Mouse (Mus musculus) CD4-positive, CD25-positive, alpha-beta regulatory T cell, adult 2 months (primary cell): ENCODE results near the gene Paqr8.
A peak's percentile ranks its signal among the peaks of the same experiment; 100 is the strongest.

ENCODE experiments used
- DNase-seq: peaks from one replicate; pipeline ENCODE4 v3.0.0-alpha.2; 2012; ENCODE audit warnings: low read depth, low spot score

Gene Paqr8

DNA sequence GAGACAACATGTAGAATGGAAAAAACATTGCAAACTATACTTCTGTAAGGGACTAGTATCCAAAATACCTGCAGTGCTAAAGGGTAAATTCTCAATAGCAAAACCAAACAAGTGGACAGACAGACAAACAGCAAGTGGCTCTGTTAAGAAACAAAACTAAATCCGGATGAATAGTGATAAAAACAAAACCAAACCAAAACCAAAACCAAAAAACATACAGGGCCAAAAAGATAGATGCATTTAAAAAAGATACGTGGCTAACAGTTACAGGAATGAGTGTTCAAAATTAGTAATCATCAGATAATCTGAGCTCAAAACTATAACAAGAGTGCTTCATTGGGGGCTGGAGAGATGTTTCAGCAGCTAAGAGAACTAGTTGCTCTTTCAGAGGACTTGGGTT, 79.2 kb downstream of the Paqr8 start:
- DNase-seq = no peak

DNA sequence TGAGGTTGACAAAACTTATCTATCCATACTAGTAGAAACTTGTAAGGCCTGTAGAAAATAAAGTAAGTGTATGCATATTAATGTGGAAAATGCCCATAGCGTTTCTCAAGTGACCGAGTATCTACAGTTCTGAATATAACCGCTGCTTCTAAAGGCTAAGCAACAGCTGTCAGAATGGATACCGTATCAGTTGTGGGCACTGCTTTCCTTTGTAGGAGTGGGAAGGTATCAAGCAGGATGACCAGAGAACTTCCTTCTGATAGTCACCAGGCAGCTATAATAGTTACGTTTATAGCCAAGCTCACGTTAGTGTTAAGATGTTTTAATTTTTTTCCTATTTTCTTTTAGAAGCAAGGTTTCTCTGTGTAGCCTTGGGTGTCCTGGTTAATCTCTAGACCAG, 83.0 kb downstream of the Paqr8 start:
- DNase-seq = no peak

DNA sequence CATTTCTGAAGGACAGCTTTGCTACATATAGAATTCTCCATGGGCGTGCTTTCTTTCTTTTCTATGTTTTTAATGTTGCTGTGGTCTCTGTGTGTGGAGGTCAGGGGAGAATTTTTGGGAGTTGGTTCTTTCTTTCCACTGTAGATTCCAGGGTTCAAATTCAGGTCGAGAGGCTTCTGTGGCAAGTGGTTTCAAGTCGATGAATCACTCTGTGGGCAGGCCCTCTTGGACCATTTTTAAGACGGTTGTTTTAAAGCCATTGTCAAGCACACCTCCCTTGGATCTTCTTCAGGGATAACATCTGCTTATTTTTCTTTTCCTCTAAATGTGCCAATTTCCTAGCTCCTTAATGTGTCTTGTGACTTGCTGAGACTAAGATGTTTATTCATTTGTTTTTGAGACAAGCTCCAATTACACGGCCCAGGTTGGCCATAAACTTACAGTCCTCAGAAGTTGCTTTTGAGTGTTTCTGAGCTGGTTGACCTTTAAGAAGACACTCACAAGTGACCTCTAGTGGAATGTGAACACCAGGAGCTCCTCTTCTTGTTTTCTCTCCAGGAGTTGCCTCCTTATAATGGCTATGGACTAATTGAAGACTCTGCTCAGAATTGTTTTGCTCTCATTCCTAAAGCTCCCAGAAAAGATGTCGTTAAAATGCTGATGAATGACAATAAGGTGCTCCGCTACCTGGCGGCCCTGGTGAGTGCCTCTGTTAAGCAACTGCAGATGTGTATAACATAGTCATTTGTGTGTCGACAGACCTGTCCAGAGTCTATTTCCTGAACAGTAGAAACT, 84.1 kb downstream of the Paqr8 start:
- DNase-seq = no peak

DNA sequence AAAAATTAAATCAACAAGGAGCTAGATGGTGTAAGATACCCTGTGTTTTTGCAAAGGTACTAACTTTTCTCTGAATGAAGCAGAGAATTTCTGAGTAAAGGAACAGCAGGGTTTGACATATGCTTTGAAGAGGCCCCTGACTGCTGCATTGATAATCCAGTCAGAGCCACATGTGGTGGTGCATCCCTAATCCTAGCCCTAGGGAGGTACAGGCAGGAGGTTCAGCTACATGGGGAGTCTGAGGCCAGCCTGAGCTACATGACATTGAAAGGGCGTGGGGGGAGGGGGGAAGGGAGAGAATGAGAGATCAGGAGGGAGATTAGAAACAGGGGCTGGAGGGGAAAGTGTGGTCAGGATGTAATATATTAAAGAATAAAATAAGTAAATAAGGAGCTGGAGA, 90.1 kb downstream of the Paqr8 start:
- DNase-seq = no peak

DNA sequence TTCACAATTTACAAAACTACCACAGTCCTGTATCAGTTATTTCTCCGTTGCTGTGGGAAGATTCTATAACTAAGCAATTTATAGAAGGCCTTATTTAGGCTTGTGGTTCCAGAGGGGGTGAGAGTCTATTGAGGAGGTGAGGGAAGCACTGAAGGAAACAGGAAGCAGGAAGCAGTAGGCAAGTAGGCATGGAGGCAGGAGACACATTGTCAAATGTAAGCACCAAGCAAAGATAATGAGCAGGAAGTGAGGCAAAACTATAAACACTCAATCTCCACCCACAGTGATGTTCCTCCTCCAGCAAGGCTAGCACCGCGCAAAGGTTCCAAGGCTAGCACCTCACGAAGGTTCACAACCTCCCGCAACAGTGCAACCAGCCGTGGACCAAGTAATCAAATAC, 91.4 kb downstream of the Paqr8 start:
- peak; percentile 24 for DNase-seq

DNA sequence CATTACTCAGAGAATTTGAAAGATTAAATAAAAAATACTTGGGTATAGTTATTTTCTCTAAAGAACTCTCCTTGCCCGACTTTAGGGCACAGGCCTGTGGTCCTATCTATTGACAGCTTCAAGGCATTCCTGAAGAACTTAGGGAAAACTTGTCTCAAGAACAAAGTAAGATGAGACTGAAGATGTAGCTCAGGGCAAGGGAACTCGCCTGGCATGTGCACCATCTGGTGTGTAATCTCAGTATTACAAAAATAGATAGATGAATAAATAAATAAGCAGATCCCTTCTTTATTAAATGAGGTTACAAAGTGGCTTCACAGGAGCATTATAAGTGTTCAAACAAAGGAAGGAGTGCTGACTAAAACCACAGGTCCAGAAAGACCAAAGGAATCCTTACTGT, 93.7 kb downstream of the Paqr8 start:
- no peak for DNase-seq

DNA sequence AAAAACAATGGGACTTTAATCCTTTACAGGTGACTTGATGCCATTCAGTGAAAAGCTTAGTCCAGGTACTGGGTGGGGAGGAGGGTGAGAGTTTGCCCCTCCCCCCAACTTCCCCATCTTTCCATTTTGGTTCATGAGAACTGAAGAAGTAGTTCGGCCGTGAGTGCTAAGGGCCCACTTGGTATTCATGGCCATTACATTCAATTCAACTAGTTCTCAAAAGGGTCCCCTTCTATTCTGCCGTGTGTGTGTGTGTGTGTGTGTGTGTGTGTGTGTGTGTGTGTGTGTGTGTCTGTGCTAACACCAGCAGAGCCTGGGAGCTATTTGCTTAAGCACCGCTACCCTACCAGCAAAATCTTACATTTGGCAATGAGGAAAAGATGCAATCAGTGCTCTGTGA, 94.2 kb downstream of the Paqr8 start:
- no peak for DNase-seq

DNA sequence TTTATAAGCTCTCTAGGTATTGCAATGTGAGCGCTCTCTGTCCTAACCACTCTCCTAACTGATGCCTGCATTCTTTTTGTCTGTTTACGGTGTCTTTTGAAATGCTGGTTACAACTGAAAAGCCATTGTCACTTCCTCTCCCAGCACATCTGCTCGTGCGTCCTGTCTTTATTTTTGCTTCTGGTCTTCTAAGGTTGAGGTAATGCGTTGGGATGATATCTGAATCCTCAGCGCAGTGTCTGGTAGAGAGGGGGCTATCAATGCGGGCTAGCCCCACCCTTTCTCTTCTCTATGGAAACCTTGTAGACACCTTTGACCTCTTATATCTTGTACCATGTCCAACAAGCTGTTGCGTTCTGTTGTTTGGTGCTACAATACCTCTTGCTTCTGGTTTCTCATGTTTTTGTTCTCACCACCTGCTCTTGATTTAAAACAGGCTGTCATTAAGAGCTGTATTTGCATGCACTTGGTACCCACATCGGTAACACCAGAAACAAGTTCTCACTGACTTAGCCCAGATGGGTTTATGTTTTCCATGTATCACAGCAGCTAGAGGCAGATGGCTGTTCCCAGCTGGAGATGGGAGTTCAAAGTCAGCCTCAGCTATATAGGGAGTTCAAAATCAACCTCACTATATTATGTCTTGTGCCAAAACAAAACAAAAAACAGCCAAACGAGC, 96.1 kb downstream of the Paqr8 start:
- DNase-seq = no peak
